Comparison of ENCODE assay signal across 8 mouse cellular contexts in genomic region chr3:117438473-117439114, GRCm38 (mm10).
DNase-seq lines count a peak whose midpoint lies in the region; ATAC-seq and TF ChIP-seq lines count a peak whose summit lies in the region.

No protein-coding gene starts in this region.

- H3K27ac ChIP-seq in heart, embryonic 12.5 days (ENCODE audit: poor library complexity, severe bottlenecking): no peak overlapping the region
- no peak overlapping the region for H3K27ac ChIP-seq in cortical plate, adult 2 months (ENCODE audit: insufficient read depth, low read length)
- no peak overlapping the region for H3K27ac ChIP-seq in intestine, embryonic 16.5 days (ENCODE audit: low read length)
- H3K27ac ChIP-seq in midbrain, embryonic 10.5 days (replicated peaks): 0 out of 2 replicates have a peak overlapping the region, but pooled peaks have one; percentile 42

- TF ChIP-seq POLR2A in cortical plate, adult 2 months (IDR thresholded peaks at IDR 0.05; ENCODE audit: extremely low read depth, insufficient read depth, low read length): no peak

- no peak overlapping the region for H3K4me2 ChIP-seq in heart, embryonic 12.5 days
- H3K4me2 ChIP-seq in intestine, embryonic 16.5 days (ENCODE audit: low read depth, low read length): no peak overlapping the region

- no peaks in the 10 kb centered on the region for H3K27me3 ChIP-seq in heart, embryonic 12.5 days (replicated peaks)
- H3K27me3 ChIP-seq in intestine, embryonic 16.5 days (replicated peaks; ENCODE audit: control insufficient read depth, insufficient read depth, low read length): no peaks in the 10 kb centered on the region
- H3K27me3 ChIP-seq in midbrain, embryonic 10.5 days (ENCODE audit: low read depth, poor library complexity, severe bottlenecking): no peaks in the 10 kb centered on the region

- peaks cover 11% of the 10 kb centered on the region for H3K4me1 ChIP-seq in heart, embryonic 12.5 days (replicated peaks)
- H3K4me1 ChIP-seq in cortical plate, adult 2 months (ENCODE audit: control insufficient read depth, insufficient read depth, low read length): no peaks in the 10 kb centered on the region
- no peaks in the 10 kb centered on the region for H3K4me1 ChIP-seq in intestine, embryonic 16.5 days (ENCODE audit: control insufficient read depth, insufficient read depth, low read length)
- H3K4me1 ChIP-seq in midbrain, embryonic 10.5 days: no peaks in the 10 kb centered on the region

- WGBS in heart, embryonic 12.5 days: 17% methylated on average over 11 of the region's 11 CpGs
- 19% methylated on average over 11 of the region's 11 CpGs for WGBS in intestine, embryonic 16.5 days
- 17% methylated on average over 11 of the region's 11 CpGs for WGBS in midbrain, embryonic 10.5 days

- no peak for ATAC-seq in heart, embryonic 12.5 days (ENCODE audit: insufficient number of reproducible peaks, low FRiP score)
- ATAC-seq in intestine, embryonic 16.5 days: peak; percentile 31; the same call in 1 of the 2 replicates

- no peaks in the 10 kb centered on the region for H3K9me3 ChIP-seq in heart, embryonic 12.5 days (replicated peaks)
- no peaks in the 10 kb centered on the region for H3K9me3 ChIP-seq in intestine, embryonic 16.5 days (ENCODE audit: control insufficient read depth, low read length)
- H3K9me3 ChIP-seq in midbrain, embryonic 10.5 days (replicated peaks): no peaks in the 10 kb centered on the region

- peak; percentile 25 to 85 for DNase-seq in heart, adult 18-20 months
- peak; percentile 3 to 6 for DNase-seq in gastrocnemius, adult 8-10 months (ENCODE audit: low spot score in 2 of 2)
- peak; percentile 40 to 80 for DNase-seq in left cerebral cortex, adult 8-10 months (ENCODE audit: low spot score in 2 of 2)
- DNase-seq in midbrain, embryonic 10.5 days (ENCODE audit: low spot score): peak; percentile 72
- peak; percentile 56 to 58 for DNase-seq in right cerebral cortex, postnatal 36 days (ENCODE audit: low spot score in 2 of 2)

- TF ChIP-seq CTCF in cortical plate, adult 2 months (IDR thresholded peaks at IDR 0.05; ENCODE audit: extremely low read depth, insufficient read depth, low read length): peak; percentile 92

- H3K9ac ChIP-seq in heart, embryonic 12.5 days: no peak overlapping the region
- H3K9ac ChIP-seq in intestine, embryonic 16.5 days (ENCODE audit: low read depth, low read length): no peak overlapping the region

- H3K4me3 ChIP-seq in heart, embryonic 12.5 days: no peak overlapping the region
- H3K4me3 ChIP-seq in cortical plate, adult 2 months (ENCODE audit: insufficient read depth, low read length): no peak overlapping the region
- H3K4me3 ChIP-seq in intestine, embryonic 16.5 days (ENCODE audit: low read length): no peak overlapping the region
- no peak overlapping the region for H3K4me3 ChIP-seq in midbrain, embryonic 10.5 days

- no peaks in the 10 kb centered on the region for H3K36me3 ChIP-seq in heart, embryonic 12.5 days
- no peaks in the 10 kb centered on the region for H3K36me3 ChIP-seq in intestine, embryonic 16.5 days (ENCODE audit: control insufficient read depth, insufficient read depth, low read length)
- no peaks in the 10 kb centered on the region for H3K36me3 ChIP-seq in midbrain, embryonic 10.5 days

Comparison
In these comparisons a context has a peak if more than half of its experiments do, and no peak if none do; other contexts are left out.
1. DNase-seq: peak in every context shown above with its lines; median percentile 72 in midbrain, embryonic 10.5 days; 60 in left cerebral cortex, adult 8-10 months; 57 in right cerebral cortex, postnatal 36 days; 55 in heart, adult 18-20 months; 4 in gastrocnemius, adult 8-10 months.